Mouse (Mus musculus): ENCODE measurements around the gene Lbx1.

DNA sequence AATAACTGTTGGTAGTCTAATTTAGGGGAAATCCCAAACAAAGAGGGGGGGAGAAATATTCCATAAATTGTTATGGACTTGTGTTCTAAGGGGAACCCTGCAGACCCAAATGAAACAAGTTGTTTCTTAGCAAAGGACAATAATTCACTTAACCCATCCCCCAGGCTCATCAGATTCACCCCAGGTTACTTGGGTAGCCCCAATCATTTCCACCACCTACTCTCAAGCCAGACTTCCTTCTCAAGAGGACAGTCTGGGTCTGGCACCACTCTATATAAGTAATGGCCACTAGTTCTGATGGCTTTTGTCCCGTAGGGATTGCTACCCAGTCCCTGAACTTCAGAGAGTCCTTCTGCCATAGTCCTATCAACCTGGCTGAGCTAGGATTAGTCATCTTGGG, 3.6 kb upstream of the Lbx1 start:
- TF ChIP-seq CTCF (IDR thresholded peaks at IDR 0.05; ENCODE audit: borderline replicate concordance, extremely low read depth, insufficient read depth, insufficient read length) (no peak), POLR2A (IDR thresholded peaks at IDR 0.05; ENCODE audit: borderline replicate concordance, extremely low read depth, insufficient read depth, insufficient read length, poor library complexity, severe bottlenecking) (no peak)
